Mouse (Mus musculus): ENCODE measurements around the gene Psmd11. TPM values are rescaled to one million over a fixed set of nuclear protein-coding genes. Genes with fewer than 3 reads are reported as not detected.

Gene Psmd11
- polyA plus RNA-seq, 1 experiment from 2014 or later: 336 TPM

GRCm38 (mm10) chr11:80496640-80497039 lies 68.2 kb downstream of the Psmd11 start:
- Histone ChIP-seq H3K36me3 (ENCODE audit: control insufficient read depth, insufficient read depth) (no peaks in the 10 kb centered on the region), H3K4me2 (ENCODE audit: low read length) (no peak overlapping the region), H3K4me1 (replicated peaks; ENCODE audit: control insufficient read depth, insufficient read depth, low read length) (peaks cover 20% of the 10 kb centered on the region), H3K9me3 (ENCODE audit: control insufficient read depth, low read length) (no peaks in the 10 kb centered on the region), H3K4me3 (replicated peaks; ENCODE audit: low read length) (no peak overlapping the region), H3K27ac (ENCODE audit: low read length) (no peak overlapping the region), H3K9ac (replicated peaks; ENCODE audit: low read depth, low read length) (no peak overlapping the region), H3K27me3 (replicated peaks; ENCODE audit: control insufficient read depth, insufficient read depth, low read length) (no peaks in the 10 kb centered on the region)
- 89% methylated on average over 1 of the region's 1 CpGs for WGBS
- ATAC-seq: no peak

DNA sequence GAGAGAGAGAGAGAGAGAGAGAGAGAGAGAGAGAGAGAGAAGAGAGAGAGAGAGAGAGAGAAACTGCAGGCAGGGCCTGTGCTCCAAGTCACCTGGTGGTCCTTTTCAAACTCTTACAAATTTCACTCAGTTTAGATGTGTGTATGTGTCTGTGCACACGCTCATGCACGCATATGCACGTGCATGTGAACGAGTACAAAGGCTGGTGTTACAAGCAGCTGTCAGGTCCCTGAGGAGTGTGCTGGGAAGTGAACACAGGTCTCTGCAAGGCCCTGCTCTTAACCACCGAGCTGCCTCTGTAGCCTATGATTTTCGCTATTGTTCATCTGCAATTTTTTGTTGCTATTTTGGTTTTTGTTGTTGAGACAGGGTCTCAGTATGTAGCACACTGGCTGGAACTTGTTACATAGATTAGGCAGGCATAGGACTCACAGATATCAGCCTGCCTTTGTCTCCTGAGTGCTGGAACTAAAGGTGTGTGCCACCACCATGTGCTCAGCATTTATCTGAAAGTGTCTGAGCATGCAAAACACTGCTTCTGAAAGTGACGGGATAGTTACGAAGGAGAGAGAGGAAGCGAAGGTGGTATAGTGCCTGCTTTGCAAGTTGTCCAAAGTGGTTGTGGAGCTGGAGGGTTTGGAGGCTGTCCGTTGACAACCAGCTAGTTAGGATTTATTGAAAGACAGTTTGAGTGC lies 69.0 kb downstream of the Psmd11 start:
- no peaks in the 10 kb centered on the region for H3K36me3 ChIP-seq (ENCODE audit: control insufficient read depth, insufficient read depth)
- no peak overlapping the region for H3K9ac ChIP-seq (replicated peaks; ENCODE audit: low read depth, low read length)
- no peak overlapping the region for H3K4me3 ChIP-seq (replicated peaks; ENCODE audit: low read length)
- ATAC-seq: no peak
- peaks cover 20% of the 10 kb centered on the region for H3K4me1 ChIP-seq (replicated peaks; ENCODE audit: control insufficient read depth, insufficient read depth, low read length)
- WGBS: 81% methylated on average over 10 of the region's 10 CpGs
- no peaks in the 10 kb centered on the region for H3K9me3 ChIP-seq (ENCODE audit: control insufficient read depth, low read length)
- H3K4me2 ChIP-seq (ENCODE audit: low read length): no peak overlapping the region
- no peak overlapping the region for H3K27ac ChIP-seq (ENCODE audit: low read length)
- H3K27me3 ChIP-seq (replicated peaks; ENCODE audit: control insufficient read depth, insufficient read depth, low read length): no peaks in the 10 kb centered on the region

DNA sequence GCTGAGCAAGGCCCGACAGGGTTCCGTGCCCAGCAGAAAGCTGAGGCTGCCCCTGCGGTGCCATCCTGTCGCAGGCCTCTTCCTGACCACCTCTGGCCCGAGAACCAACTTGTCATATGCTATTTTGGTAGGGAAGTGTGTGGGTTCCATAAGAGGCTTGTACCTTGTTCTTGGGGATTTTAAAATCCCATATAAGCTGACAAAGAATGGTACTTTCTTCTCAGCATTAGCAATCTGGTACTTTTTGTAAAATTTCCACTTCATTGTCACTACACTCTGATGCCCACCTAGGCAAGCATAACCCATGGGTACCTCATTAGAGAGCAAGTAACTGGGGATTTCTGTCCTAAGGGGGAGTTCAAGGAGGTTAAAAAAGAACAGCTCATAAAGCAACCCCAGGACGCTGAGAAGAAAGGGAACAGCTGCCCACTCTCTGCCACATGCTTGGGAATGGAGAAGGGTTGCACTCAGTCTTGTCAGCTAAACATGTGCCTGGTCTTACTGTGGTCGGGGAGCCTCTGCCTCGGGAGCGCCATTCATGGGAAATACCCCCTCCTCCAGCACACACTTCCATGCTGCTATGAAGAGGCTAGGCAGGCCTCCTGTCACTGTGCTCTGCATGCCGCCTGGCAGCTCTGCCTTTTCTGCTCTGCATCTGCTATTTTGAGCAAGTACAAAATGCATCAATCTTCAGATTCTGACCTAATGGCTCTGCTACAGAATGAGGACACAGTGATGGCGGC lies 70.1 kb downstream of the Psmd11 start:
- ATAC-seq: peak; percentile 59
- Histone ChIP-seq H3K9ac (replicated peaks; ENCODE audit: low read depth, low read length) (peak overlapping the region; percentile 35), H3K4me1 (replicated peaks; ENCODE audit: control insufficient read depth, insufficient read depth, low read length) (peaks cover 26% of the 10 kb centered on the region), H3K36me3 (ENCODE audit: control insufficient read depth, insufficient read depth) (no peaks in the 10 kb centered on the region), H3K4me2 (ENCODE audit: low read length) (no peak overlapping the region), H3K4me3 (replicated peaks; ENCODE audit: low read length) (no peak overlapping the region), H3K27ac (ENCODE audit: low read length) (peak overlapping the region; percentile 66), H3K27me3 (replicated peaks; ENCODE audit: control insufficient read depth, insufficient read depth, low read length) (no peaks in the 10 kb centered on the region), H3K9me3 (ENCODE audit: control insufficient read depth, low read length) (no peaks in the 10 kb centered on the region)
- 43% methylated on average over 11 of the region's 11 CpGs for WGBS

- ATAC-seq: no peak
- peaks cover 34% of the 10 kb centered on the region for H3K4me1 ChIP-seq (replicated peaks; ENCODE audit: control insufficient read depth, insufficient read depth, low read length)
- H3K4me3 ChIP-seq (replicated peaks; ENCODE audit: low read length): no peak overlapping the region
Observed at GRCm38 (mm10) chr11:80499550-80499952, 71.1 kb downstream of the Psmd11 start.

GRCm38 (mm10) chr11:80503281-80503680 lies 74.9 kb downstream of the Psmd11 start:
- WGBS: 76% methylated on average over 6 of the region's 6 CpGs
- no peak overlapping the region for H3K4me3 ChIP-seq (replicated peaks; ENCODE audit: low read length)
- no peaks in the 10 kb centered on the region for H3K9me3 ChIP-seq (ENCODE audit: control insufficient read depth, low read length)
- H3K27ac ChIP-seq (ENCODE audit: low read length): peak overlapping the region; percentile 100
- peak overlapping the region; percentile 65 for H3K9ac ChIP-seq (replicated peaks; ENCODE audit: low read depth, low read length)
- peaks cover 47% of the 10 kb centered on the region for H3K4me1 ChIP-seq (replicated peaks; ENCODE audit: control insufficient read depth, insufficient read depth, low read length)
- peak overlapping the region; percentile 37; the same call in 1 of the 2 replicates for H3K4me2 ChIP-seq (ENCODE audit: low read length)
- no peaks in the 10 kb centered on the region for H3K27me3 ChIP-seq (replicated peaks; ENCODE audit: control insufficient read depth, insufficient read depth, low read length)
- H3K36me3 ChIP-seq (ENCODE audit: control insufficient read depth, insufficient read depth): no peaks in the 10 kb centered on the region
- no peak for ATAC-seq

More at GRCm38 (mm10) chr11:80499550-80499952, 71.1 kb downstream of the Psmd11 start:
- no peak overlapping the region for H3K9ac ChIP-seq (replicated peaks; ENCODE audit: low read depth, low read length)
- no peaks in the 10 kb centered on the region for H3K36me3 ChIP-seq (ENCODE audit: control insufficient read depth, insufficient read depth)
- H3K4me2 ChIP-seq (ENCODE audit: low read length): no peak overlapping the region
- WGBS: 69% methylated on average over 4 of the region's 4 CpGs
- H3K9me3 ChIP-seq (ENCODE audit: control insufficient read depth, low read length): no peaks in the 10 kb centered on the region
- peak overlapping the region; percentile 66; the same call in 1 of the 2 replicates for H3K27ac ChIP-seq (ENCODE audit: low read length)
- no peaks in the 10 kb centered on the region for H3K27me3 ChIP-seq (replicated peaks; ENCODE audit: control insufficient read depth, insufficient read depth, low read length)

- Histone ChIP-seq H3K36me3 (ENCODE audit: control insufficient read depth, insufficient read depth) (no peaks in the 10 kb centered on the region), H3K27ac (ENCODE audit: low read length) (peak overlapping the region; percentile 100), H3K9ac (replicated peaks; ENCODE audit: low read depth, low read length) (peak overlapping the region; percentile 65), H3K4me3 (replicated peaks; ENCODE audit: low read length) (0 out of 2 replicates have a peak overlapping the region, but pooled peaks have one; percentile 12), H3K4me1 (replicated peaks; ENCODE audit: control insufficient read depth, insufficient read depth, low read length) (peaks cover 47% of the 10 kb centered on the region), H3K27me3 (replicated peaks; ENCODE audit: control insufficient read depth, insufficient read depth, low read length) (no peaks in the 10 kb centered on the region), H3K4me2 (ENCODE audit: low read length) (peak overlapping the region; percentile 50), H3K9me3 (ENCODE audit: control insufficient read depth, low read length) (no peaks in the 10 kb centered on the region)
- ATAC-seq: peak; percentile 97
- 10% methylated on average over 13 of the region's 13 CpGs for WGBS
Observed at GRCm38 (mm10) chr11:80503726-80504452, 75.5 kb downstream of the Psmd11 start.

DNA sequence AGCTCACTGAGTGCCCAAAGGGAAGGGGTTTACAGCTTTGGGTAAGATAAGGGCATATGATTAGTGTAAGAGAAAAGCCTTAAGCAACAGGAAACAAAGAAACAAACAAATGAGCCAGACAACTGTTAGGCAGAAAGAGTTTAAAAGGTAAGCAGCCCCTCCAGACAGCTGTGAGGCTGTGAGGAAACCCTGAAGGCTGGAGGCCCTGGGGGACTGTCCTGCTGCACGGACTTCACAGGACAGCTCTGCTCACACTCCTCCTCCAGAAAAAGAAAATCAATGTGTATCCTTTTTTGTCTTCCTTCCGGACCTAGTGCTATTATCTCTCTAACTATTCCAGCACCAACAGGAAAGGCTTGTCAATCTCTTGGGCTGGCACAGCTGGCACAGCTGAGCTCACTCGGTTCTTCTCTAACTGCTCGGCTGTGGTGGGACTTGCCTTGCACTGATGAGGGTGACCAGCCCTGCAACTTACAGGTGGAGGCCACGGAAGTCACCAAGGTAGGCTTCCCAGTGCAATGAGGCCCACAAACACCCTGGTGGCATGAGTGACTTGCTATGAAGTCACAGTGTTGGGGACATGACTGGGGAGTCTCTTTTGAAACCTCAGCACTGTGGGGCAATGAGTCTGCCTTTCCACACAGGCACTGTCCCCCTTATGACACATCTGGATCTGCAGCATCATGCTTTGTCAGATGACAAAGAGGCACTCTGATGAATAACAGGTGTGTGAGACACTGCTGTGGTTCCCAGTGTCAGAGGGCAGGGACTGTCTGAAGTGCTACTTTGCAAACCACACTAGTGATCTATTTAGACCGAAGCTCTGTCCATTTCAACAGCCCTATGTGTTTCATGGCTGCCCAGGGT lies 76.3 kb downstream of the Psmd11 start:
- H3K36me3 ChIP-seq (ENCODE audit: control insufficient read depth, insufficient read depth): no peaks in the 10 kb centered on the region
- peak; percentile 4; the same call in 1 of the 2 replicates for ATAC-seq
- no peaks in the 10 kb centered on the region for H3K27me3 ChIP-seq (replicated peaks; ENCODE audit: control insufficient read depth, insufficient read depth, low read length)
- H3K4me1 ChIP-seq (replicated peaks; ENCODE audit: control insufficient read depth, insufficient read depth, low read length): peaks cover 45% of the 10 kb centered on the region
- H3K27ac ChIP-seq (ENCODE audit: low read length): peak overlapping the region; percentile 100
- H3K9me3 ChIP-seq (ENCODE audit: control insufficient read depth, low read length): no peaks in the 10 kb centered on the region
- H3K9ac ChIP-seq (replicated peaks; ENCODE audit: low read depth, low read length): peak overlapping the region; percentile 10
- no peak overlapping the region for H3K4me3 ChIP-seq (replicated peaks; ENCODE audit: low read length)
- WGBS: 34% methylated on average over 6 of the region's 6 CpGs
- H3K4me2 ChIP-seq (ENCODE audit: low read length): peak overlapping the region; percentile 50

DNA sequence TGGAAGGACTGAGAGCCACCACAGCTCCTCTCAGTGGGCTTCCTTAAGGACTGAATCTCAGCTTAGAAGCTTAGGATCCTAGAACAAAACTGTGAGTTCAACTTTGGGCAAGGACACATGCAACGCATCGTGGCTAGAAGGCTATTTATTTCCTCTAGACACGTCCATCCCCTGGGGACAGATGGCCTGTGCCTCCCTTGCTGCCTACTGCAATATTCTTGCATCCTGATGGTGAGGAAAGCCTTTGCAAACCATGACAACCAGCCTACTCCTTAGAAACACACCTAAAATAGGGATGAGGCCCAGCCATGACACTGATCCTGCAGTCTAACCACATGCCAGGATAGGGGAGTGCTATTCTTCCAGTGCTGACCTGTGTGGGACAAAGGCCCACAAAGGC lies 77.2 kb downstream of the Psmd11 start:
- Histone ChIP-seq H3K27ac (ENCODE audit: low read length) (peak overlapping the region; percentile 100), H3K4me2 (ENCODE audit: low read length) (no peak overlapping the region), H3K27me3 (replicated peaks; ENCODE audit: control insufficient read depth, insufficient read depth, low read length) (no peaks in the 10 kb centered on the region), H3K9ac (replicated peaks; ENCODE audit: low read depth, low read length) (no peak overlapping the region), H3K9me3 (ENCODE audit: control insufficient read depth, low read length) (no peaks in the 10 kb centered on the region), H3K4me3 (replicated peaks; ENCODE audit: low read length) (no peak overlapping the region), H3K4me1 (replicated peaks; ENCODE audit: control insufficient read depth, insufficient read depth, low read length) (peaks cover 49% of the 10 kb centered on the region), H3K36me3 (ENCODE audit: control insufficient read depth, insufficient read depth) (no peaks in the 10 kb centered on the region)
- WGBS: 84% methylated on average over 3 of the region's 3 CpGs
- ATAC-seq: no peak

All from forebrain, embryonic 16.5 days (tissue).